Mouse (Mus musculus) embryonic facial prominence, embryonic 15.5 days (tissue): ENCODE results near the gene Atp2a1. TPM values are rescaled to one million over a fixed set of nuclear protein-coding genes. Genes with fewer than 3 reads are reported as not detected.
A peak's percentile ranks its signal among the peaks of the same experiment; 100 is the strongest.

Experiments used
- ATAC-seq: fragments of 200-750 bp; cut with Nextera tagmentation; 2 replicates; pipeline ENCODE4 v1.8.0; 2017; ENCODE audit warnings: low read depth, moderate TSS enrichment; ENCODE audit not compliant: insufficient number of reproducible peaks, low FRiP score, low TSS enrichment
- H3K27ac ChIP-seq: fragments of 300-500 bp; sonication (generic); replicated peaks from 2 replicates; pipeline ENCODE4 v1.5.1; 2015; ENCODE audit warnings: mild to moderate bottlenecking, inconsistent platforms
- H3K27me3 ChIP-seq: fragments of 300-500 bp; sonication (generic); 2 replicates; pipeline ENCODE4 v1.6.1; 2015; ENCODE audit warnings: inconsistent platforms
- H3K36me3 ChIP-seq: fragments of 300-500 bp; sonication (generic); 2 replicates; pipeline ENCODE4 v1.6.1; 2015; ENCODE audit warnings: mild to moderate bottlenecking, inconsistent platforms
- H3K4me1 ChIP-seq: fragments of 300-500 bp; sonication (generic); 2 replicates; pipeline ENCODE4 v1.6.1; 2015; ENCODE audit warnings: inconsistent platforms
- H3K4me2 ChIP-seq: fragments of 300-500 bp; sonication (generic); replicated peaks from 2 replicates; pipeline ENCODE4 v1.6.1; 2015; ENCODE audit warnings: mild to moderate bottlenecking, inconsistent platforms
- H3K4me3 ChIP-seq: fragments of 300-500 bp; sonication (generic); replicated peaks from 2 replicates; pipeline ENCODE4 v1.5.1; 2015; ENCODE audit warnings: mild to moderate bottlenecking, inconsistent platforms
- H3K9ac ChIP-seq: fragments of 300-500 bp; sonication (generic); 2 replicates; pipeline ENCODE4 v1.6.1; 2015; ENCODE audit warnings: inconsistent platforms
- H3K9me3 ChIP-seq: fragments of 300-500 bp; sonication (generic); replicated peaks from 2 replicates; pipeline ENCODE4 v1.6.1; 2016; ENCODE audit warnings: inconsistent platforms
- WGBS: fragments of 180-500 bp; shearing (Covaris S2); methylation state at CpG from one replicate; pipeline ENCODE4 v1.1.7; 2015; 5-methylcytosine and 5-hydroxymethylcytosine counted together
- polyA plus RNA-seq: library from polyadenylated mRNA; unstranded; fragments of >200 nt; fragmentation: Nextera tagmentation; extraction: Ambion mirVana; gene quantifications from 2 replicates; pipeline ENCODE4 v1.2.1, GENCODE M21; 2015

The Atp2a1 gene
- polyA plus RNA-seq, 1 experiment from 2014 or later: 103 TPM

DNA sequence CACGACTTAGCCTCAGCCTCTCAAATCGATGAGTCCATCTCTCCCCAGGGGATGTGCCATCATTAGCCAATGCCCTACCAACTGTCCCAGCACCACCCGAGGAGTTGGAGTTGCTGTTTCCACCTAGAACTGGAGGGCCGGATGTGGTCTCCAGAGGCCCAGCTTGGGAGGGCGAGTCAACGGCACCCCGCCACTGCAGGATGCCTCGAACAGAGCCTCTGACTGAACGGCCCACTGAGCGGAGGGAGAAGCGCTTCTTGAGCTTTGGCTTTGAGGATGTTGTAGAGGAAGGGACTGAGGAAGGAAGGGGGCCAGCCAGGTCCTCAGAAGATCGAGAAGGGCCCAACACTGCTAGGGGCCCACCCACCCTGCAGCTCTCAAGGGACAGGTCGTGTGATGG lies 9.4 kb upstream of the Atp2a1 start:
- H3K36me3 ChIP-seq: peaks cover 54% of the 10 kb centered on the region
- ATAC-seq: no peak
- peaks cover 28% of the 10 kb centered on the region for H3K4me1 ChIP-seq
- no peak overlapping the region for H3K4me2 ChIP-seq
- no peak overlapping the region for H3K27ac ChIP-seq
- H3K9me3 ChIP-seq: no peaks in the 10 kb centered on the region
- no peaks in the 10 kb centered on the region for H3K27me3 ChIP-seq
- H3K4me3 ChIP-seq: no peak overlapping the region
- 84% methylated on average over 13 of the region's 13 CpGs for WGBS
- H3K9ac ChIP-seq: no peak overlapping the region

DNA sequence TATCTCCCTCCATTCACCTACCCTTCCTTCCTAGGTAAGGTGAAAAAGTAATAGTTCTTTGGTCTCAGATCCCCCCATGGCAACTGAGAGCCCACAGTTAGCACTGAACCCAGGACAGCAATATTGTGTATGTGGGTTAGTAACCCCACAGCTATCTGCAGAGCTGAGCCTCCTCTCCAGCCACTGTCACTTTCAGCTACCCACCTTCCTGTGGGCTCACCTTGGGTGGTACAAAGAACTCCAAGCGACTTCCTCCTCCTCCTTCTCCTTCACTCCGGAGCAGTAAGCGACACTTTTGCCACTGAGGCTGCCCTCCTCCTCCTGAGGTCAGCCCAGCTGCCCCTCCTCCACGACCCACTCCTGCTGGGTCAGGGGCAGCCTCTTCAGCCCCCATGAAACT lies 8.9 kb upstream of the Atp2a1 start:
- Histone ChIP-seq H3K4me2 (no peak overlapping the region), H3K4me1 (peaks cover 29% of the 10 kb centered on the region), H3K4me3 (no peak overlapping the region), H3K9ac (no peak overlapping the region), H3K36me3 (peaks cover 59% of the 10 kb centered on the region), H3K27ac (no peak overlapping the region), H3K9me3 (no peaks in the 10 kb centered on the region), H3K27me3 (no peaks in the 10 kb centered on the region)
- ATAC-seq: no peak
- 82% methylated on average over 4 of the region's 4 CpGs for WGBS

DNA sequence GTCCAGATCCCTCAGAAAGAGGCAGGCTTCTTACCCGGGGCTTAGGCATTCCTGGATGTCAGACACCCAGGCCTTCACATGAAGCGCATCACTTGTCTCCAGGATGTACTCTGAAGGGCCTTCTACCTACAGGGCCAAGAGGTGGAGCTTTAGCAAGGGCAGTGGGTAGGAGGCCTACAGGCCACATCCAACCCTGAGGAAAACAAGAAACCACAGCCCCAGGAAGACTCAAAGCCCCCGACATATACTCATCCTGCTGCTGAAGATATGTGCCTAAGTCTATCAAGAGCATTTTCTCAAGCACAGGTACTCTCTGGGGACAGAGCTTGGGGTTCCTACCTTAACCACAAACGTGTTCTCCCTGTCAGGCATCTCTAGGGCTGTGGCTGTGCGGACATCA lies 8.5 kb upstream of the Atp2a1 start:
- Histone ChIP-seq H3K9ac (no peak overlapping the region), H3K4me2 (no peak overlapping the region), H3K27me3 (no peaks in the 10 kb centered on the region), H3K4me3 (no peak overlapping the region), H3K36me3 (peaks cover 64% of the 10 kb centered on the region), H3K4me1 (peaks cover 32% of the 10 kb centered on the region), H3K27ac (no peak overlapping the region), H3K9me3 (no peaks in the 10 kb centered on the region)
- ATAC-seq: no peak
- WGBS: 93% methylated on average over 5 of the region's 5 CpGs

DNA sequence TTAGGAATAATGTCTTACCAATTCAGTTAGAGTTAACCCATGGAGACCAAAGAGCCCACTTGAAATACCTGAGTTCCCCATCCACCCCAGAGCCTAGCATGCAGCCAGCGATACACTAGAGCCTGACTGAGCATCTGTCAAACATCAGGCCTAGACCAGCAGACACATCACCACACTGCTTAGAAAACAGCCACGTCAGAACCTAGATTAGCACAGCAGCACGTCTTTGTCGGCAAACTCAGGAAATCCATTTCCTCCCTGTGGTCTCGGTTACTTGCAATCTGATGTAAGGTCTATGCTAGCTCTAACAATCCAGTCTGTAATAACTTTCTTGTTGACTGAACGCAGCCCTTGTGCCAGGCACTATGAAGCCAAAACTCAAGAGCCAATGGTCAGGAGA lies 7.2 kb upstream of the Atp2a1 start:
- Histone ChIP-seq H3K9me3 (no peaks in the 10 kb centered on the region), H3K9ac (no peak overlapping the region), H3K27me3 (no peaks in the 10 kb centered on the region), H3K4me1 (peaks cover 34% of the 10 kb centered on the region), H3K36me3 (peaks cover 64% of the 10 kb centered on the region), H3K27ac (no peak overlapping the region), H3K4me2 (no peak overlapping the region), H3K4me3 (no peak overlapping the region)
- WGBS: 66% methylated on average over 6 of the region's 6 CpGs
- no peak for ATAC-seq

DNA sequence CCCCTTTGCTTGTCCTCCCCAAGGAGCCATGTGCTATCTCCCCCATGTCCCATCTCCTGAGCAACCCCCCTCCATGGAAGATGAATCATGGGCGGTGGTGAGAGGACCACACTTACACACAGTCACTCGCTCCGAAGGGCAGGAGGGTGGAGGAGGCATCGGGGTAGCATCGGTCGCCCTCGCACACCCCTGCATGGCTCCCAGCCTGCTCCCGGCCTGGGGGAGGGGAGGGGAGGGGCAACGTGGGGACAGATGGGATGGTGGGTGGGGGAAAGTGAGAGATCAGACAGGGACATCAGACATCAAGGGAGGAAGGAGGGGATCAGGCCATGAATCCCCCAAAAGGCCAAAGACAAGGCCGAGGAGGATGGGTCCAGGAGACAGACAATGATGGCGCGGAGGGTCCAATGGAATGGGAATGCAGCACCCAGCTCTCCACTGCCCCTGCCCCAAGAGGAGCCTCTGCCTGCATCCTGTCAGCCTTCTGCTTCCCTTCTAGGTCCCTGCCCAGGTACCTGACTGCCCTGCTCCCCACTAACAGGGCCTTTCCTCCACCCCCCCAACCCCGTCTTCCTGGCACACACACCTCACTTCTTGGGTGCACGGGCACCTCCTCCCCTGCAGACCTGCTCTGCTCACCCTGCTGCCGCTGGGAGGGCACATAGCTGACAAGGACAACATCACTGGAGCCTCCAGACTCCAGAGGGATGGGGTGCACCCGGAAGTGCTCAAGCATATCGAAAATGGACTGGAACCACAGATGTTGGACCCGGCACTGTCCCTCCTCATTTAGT lies 5.1 kb upstream of the Atp2a1 start:
- no peak overlapping the region for H3K4me3 ChIP-seq
- no peak for ATAC-seq
- H3K4me2 ChIP-seq: no peak overlapping the region
- no peak overlapping the region for H3K9ac ChIP-seq
- peaks cover 64% of the 10 kb centered on the region for H3K36me3 ChIP-seq
- no peaks in the 10 kb centered on the region for H3K9me3 ChIP-seq
- 88% methylated on average over 18 of the region's 18 CpGs for WGBS
- no peak overlapping the region for H3K27ac ChIP-seq
- H3K4me1 ChIP-seq: peaks cover 26% of the 10 kb centered on the region
- no peaks in the 10 kb centered on the region for H3K27me3 ChIP-seq

DNA sequence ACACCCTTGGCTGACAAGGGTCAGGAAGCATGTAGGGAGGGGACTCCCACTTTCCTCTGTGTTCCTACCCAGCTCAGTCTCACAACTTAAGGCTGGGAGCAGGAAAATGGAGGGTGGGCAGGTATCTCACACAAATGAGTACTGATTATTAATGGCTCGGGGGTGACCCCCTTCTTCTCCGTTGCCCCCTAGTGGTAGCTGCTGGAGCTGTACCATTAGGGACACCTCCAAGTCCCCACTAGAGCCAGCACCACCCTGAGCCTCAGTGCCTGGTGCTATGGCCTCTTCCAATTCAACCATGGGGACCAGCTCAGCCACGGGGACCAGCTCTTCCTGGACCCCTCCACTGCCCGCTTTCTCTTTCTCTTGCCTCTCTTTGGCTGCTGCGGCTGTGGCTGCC lies 4.4 kb upstream of the Atp2a1 start:
- Histone ChIP-seq H3K9me3 (no peaks in the 10 kb centered on the region), H3K27me3 (no peaks in the 10 kb centered on the region), H3K4me2 (no peak overlapping the region), H3K27ac (no peak overlapping the region), H3K4me1 (peaks cover 19% of the 10 kb centered on the region), H3K4me3 (no peak overlapping the region), H3K36me3 (peaks cover 59% of the 10 kb centered on the region), H3K9ac (no peak overlapping the region)
- ATAC-seq: no peak
- WGBS: 65% methylated on average over 5 of the region's 5 CpGs

DNA sequence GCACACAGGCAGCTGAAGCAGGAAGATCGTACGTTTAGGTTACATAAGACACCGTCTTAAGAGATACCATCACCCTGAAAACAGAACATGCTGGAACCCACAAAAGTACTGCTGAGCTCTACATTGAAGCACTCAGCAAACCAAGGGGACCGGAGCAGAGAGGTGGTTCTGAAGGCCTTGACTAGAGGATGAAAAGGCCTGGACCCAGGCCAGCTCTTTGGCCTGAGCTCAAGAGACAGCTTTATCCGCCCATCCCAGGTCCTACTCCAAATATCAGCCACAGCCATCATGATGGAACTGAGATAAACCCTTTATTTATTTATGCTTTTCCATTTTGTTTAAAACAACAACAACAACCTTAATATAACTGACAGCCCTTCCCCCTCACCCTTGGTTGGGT lies 3.8 kb upstream of the Atp2a1 start:
- H3K4me3 ChIP-seq: no peak overlapping the region
- no peaks in the 10 kb centered on the region for H3K27me3 ChIP-seq
- H3K4me2 ChIP-seq: no peak overlapping the region
- H3K4me1 ChIP-seq: peaks cover 15% of the 10 kb centered on the region
- H3K9me3 ChIP-seq: no peaks in the 10 kb centered on the region
- ATAC-seq: no peak
- H3K36me3 ChIP-seq: peaks cover 53% of the 10 kb centered on the region
- peak overlapping the region; percentile 52; the same call in 1 of the 2 replicates for H3K27ac ChIP-seq
- no peak overlapping the region for H3K9ac ChIP-seq
- 87% methylated on average over 5 of the region's 5 CpGs for WGBS

DNA sequence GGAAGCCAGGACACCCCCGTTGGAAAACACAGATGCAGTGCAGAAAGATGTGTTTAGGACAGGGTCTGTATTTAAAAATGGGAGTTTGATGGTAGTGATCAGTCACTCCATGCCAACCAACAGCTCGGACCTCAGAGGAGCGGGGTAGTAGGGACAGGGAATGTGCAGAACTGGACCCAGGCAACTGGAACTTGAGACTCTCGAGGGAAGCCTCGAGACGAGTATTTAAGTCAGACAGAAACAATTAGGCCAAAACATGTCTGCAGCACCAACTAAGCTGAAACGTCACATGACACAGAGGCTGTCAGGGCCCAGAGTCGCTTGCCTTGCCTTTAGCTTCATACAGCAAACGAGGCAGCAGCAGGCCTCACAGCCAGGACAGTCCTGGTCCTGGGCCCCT lies 3.2 kb upstream of the Atp2a1 start:
- no peak for ATAC-seq
- Histone ChIP-seq H3K9me3 (no peaks in the 10 kb centered on the region), H3K4me2 (no peak overlapping the region), H3K4me1 (peaks cover 15% of the 10 kb centered on the region), H3K9ac (no peak overlapping the region), H3K4me3 (no peak overlapping the region), H3K27me3 (no peaks in the 10 kb centered on the region), H3K27ac (peak overlapping the region; percentile 52; the same call in 1 of the 2 replicates), H3K36me3 (peaks cover 47% of the 10 kb centered on the region)
- 53% methylated on average over 9 of the region's 9 CpGs for WGBS

DNA sequence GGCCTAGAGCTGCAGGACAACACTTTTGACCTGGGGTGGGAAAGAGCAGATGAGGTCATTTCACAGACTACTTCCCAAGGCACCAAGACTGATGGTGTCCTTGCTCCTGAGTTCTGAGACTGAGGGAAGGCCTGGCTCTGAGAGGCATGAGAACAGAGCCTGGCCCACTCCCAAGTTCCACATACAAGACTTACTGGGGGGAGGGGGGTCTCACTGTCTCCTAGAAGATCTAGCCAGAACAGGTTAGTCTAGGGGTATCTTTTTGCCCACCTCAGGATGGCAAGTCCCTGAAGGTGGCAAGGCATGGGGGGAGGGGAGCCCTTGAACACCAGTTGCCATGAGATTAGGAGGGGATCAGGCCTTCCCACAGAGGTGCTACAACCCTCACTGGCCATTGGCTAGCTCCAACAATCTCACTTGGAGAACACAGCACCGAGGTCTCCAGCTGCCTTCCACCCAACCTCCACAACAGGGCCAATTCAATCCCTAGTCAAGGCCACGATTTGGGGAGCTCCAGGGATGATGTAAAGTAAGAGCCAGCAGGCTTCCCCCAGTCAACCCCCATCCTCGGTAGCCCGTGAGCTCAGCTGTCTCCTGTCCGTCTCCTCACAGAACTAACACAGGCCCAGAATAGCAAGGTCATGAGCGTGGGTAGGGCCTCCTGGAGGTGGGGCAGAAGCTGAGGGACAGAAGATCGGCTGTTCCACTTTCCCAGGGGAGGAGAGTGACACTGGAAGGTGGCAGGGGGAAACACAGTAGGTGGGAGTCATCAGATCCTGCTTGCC lies 2.5 kb upstream of the Atp2a1 start:
- Histone ChIP-seq H3K27me3 (no peaks in the 10 kb centered on the region), H3K4me3 (no peak overlapping the region), H3K36me3 (peaks cover 42% of the 10 kb centered on the region), H3K9me3 (no peaks in the 10 kb centered on the region), H3K9ac (no peak overlapping the region), H3K27ac (peak overlapping the region; percentile 48; the same call in 1 of the 2 replicates), H3K4me1 (peaks cover 19% of the 10 kb centered on the region), H3K4me2 (no peak overlapping the region)
- ATAC-seq: peak; percentile 32; the same call in 1 of the 2 replicates
- 53% methylated on average over 7 of the region's 7 CpGs for WGBS

DNA sequence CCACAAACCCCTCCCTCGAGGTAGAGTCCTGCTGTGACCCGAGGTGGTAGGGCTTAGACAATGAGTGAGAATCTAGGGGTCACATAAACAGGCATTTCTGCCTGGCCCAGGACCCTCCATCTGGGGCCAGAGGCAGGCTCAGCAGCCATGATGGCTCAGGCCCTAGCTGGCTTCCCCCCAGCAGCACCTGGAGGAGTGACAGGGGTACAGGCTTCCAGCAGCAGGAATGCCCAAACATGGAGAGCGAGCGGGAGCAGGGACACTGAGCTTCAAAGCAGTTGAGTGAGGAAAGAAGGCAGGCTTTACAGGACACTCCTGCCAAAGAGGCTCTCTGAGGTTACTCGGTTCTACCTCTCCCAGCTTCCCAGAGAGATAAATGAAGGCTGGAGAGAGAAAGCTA lies 1.9 kb upstream of the Atp2a1 start:
- H3K4me3 ChIP-seq: no peak overlapping the region
- H3K4me2 ChIP-seq: no peak overlapping the region
- WGBS: 45% methylated on average over 5 of the region's 5 CpGs
- H3K36me3 ChIP-seq: peaks cover 36% of the 10 kb centered on the region
- no peaks in the 10 kb centered on the region for H3K9me3 ChIP-seq
- ATAC-seq: no peak
- H3K4me1 ChIP-seq: peaks cover 19% of the 10 kb centered on the region
- peak overlapping the region; percentile 48; the same call in 1 of the 2 replicates for H3K27ac ChIP-seq
- 0 out of 2 replicates have a peak overlapping the region, but pooled peaks have one; percentile 6 for H3K9ac ChIP-seq
- no peaks in the 10 kb centered on the region for H3K27me3 ChIP-seq

DNA sequence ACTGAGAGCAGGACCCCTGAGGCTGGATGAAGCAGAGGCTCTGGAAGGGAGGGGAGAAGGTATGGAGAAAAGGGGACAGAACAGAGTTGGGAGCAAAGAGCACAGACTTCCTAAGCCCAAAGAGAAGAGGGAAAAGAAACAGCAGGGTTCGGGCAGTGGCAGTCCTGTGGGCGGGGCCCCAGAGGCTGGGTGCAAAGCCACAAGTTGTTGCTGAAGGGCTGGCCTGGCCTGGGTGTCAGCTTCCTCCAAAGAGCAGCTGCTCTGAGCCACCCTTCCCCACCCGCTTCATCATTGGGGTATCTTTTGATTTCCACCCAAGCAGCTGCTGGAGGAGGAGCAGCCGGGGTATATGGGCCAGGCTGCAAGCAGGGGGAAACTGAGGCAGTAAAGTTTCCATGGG lies 1.2 kb upstream of the Atp2a1 start:
- Histone ChIP-seq H3K9me3 (no peaks in the 10 kb centered on the region), H3K4me2 (no peak overlapping the region), H3K27ac (0 out of 2 replicates have a peak overlapping the region, but pooled peaks have one; percentile 48), H3K27me3 (no peaks in the 10 kb centered on the region), H3K4me1 (peaks cover 19% of the 10 kb centered on the region), H3K36me3 (peaks cover 28% of the 10 kb centered on the region), H3K4me3 (no peak overlapping the region), H3K9ac (no peak overlapping the region)
- no peak for ATAC-seq
- WGBS: 55% methylated on average over 4 of the region's 4 CpGs
